ENCODE assay signal across 8 mouse cellular contexts in the genomic region with DNA sequence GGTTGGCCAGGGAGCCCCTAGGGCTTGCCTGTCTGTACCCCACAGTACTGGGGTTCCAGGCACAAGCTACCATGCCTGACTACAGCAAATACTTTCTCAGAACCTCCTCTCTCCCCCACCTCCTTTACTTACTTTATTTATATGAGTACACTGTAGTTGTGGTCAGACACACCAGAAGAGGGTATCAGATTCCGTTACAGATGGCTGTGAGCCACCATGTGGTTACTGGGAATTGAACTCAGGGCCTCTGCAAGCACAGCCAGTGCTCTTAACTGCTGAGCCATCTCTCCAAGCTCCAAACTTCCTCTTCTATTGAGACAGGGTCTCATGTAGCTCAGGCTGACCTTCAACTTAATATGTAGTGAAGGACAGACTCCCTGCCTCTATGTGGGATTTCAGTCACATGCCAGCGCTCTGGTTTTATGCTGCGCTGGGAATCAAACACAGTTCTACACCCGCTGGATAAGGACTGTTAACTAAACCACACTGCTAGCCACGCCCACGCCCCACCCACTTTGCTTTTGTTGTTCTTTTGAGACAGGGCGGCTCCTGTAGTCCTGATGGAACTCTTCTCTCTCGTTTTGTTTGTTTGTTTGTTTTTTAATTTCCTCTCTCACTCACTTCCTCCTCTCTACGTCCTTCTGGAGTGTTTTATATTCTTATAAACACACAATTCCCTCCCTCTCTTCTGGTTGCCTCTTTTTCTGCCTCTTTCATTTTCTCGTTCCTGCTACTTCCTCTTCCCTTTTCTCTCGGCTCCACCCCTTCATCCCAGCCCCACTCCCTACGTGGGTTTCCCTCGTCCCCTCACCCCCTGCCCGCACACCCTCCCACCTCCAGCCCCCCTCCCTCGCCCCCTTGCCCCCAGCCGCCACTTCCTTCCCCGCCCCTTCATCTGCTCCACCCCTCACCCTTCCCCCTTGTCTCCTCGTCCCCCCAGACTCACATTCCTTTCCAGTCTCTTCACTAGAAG. TPM values are rescaled to one million over a fixed set of nuclear protein-coding genes. Genes with fewer than 3 reads are reported as not detected.
DNase-seq lines count a peak whose midpoint lies in the region; ATAC-seq and TF ChIP-seq lines count a peak whose summit lies in the region.

No protein-coding gene starts in this region.

- peak; percentile 42; the same call in 1 of the 2 replicates for TF ChIP-seq POLR2A in lung, adult 2 months (IDR thresholded peaks at IDR 0.05; ENCODE audit: borderline replicate concordance, extremely low read depth, low read depth, low read length)

- H3K9ac ChIP-seq in intestine, postnatal 0 days (ENCODE audit: low read depth, low read length): 0 out of 2 replicates have a peak overlapping the region, but pooled peaks have one; percentile 43
- peak overlapping the region; percentile 38 for H3K9ac ChIP-seq in neural tube, embryonic 13.5 days

- H3K27me3 ChIP-seq in intestine, postnatal 0 days (replicated peaks; ENCODE audit: control insufficient read depth, insufficient read depth, low read length): no peaks in the 10 kb centered on the region
- H3K27me3 ChIP-seq in neural tube, embryonic 13.5 days: no peaks in the 10 kb centered on the region

- no peaks in the 10 kb centered on the region for H3K9me3 ChIP-seq in intestine, postnatal 0 days (ENCODE audit: control insufficient read depth)
- no peaks in the 10 kb centered on the region for H3K9me3 ChIP-seq in neural tube, embryonic 13.5 days

- H3K4me1 ChIP-seq in intestine, postnatal 0 days (replicated peaks; ENCODE audit: control insufficient read depth, insufficient read depth, low read length): no peaks in the 10 kb centered on the region
- H3K4me1 ChIP-seq in lung, adult 2 months (ENCODE audit: control insufficient read depth, insufficient read depth, low read length): peaks cover 2% of the 10 kb centered on the region; the same call in 1 of the 2 replicates
- H3K4me1 ChIP-seq in neural tube, embryonic 13.5 days (replicated peaks): peaks cover 7% of the 10 kb centered on the region

- peak overlapping the region; percentile 49 for H3K4me3 ChIP-seq in intestine, postnatal 0 days (ENCODE audit: low read depth, low read length)
- peak overlapping the region; percentile 38 for H3K4me3 ChIP-seq in lung, adult 2 months (replicated peaks; ENCODE audit: extremely low read depth, low read depth, low read length)
- peak overlapping the region; percentile 36 for H3K4me3 ChIP-seq in neural tube, embryonic 13.5 days

- 2% methylated on average over 18 of the region's 18 CpGs for WGBS in intestine, postnatal 0 days
- 3% methylated on average over 17 of the region's 18 CpGs for WGBS in lung, adult 2 months
- WGBS in neural tube, embryonic 13.5 days: 2% methylated on average over 16 of the region's 18 CpGs

- H3K36me3 ChIP-seq in intestine, postnatal 0 days (ENCODE audit: control insufficient read depth, insufficient read depth): no peaks in the 10 kb centered on the region
- H3K36me3 ChIP-seq in neural tube, embryonic 13.5 days: no peaks in the 10 kb centered on the region

- peak overlapping the region; percentile 41; the same call in 1 of the 2 replicates for H3K27ac ChIP-seq in intestine, postnatal 0 days (ENCODE audit: low read depth, low read length)
- peak overlapping the region; percentile 29 for H3K27ac ChIP-seq in neural tube, embryonic 13.5 days (replicated peaks)

- DNase-seq in layer of hippocampus, adult 9-11 months: peak; percentile 67
- DNase-seq in layer of hippocampus, postnatal 10 days (ENCODE audit: low spot score in 2 of 2): no peak
- peak; percentile 86 for DNase-seq in c-Kit-positive CD71-positive TER-119-negative erythroid progenitor cells, embryonic 14.5 days (ENCODE audit: low read depth)
- DNase-seq in heart, adult 11 months: peak; percentile 98
- peak; percentile 76 for DNase-seq in lung, adult 2 months
- no peak for DNase-seq in right cerebral cortex, adult 18-20 months

- peak; percentile 55; the same call in 1 of the 2 replicates for ATAC-seq in intestine, postnatal 0 days
- ATAC-seq in neural tube, embryonic 13.5 days (ENCODE audit: low read depth): peak; percentile 68; the same call in 1 of the 2 replicates

- no peak for TF ChIP-seq CTCF in intestine, postnatal 0 days (IDR thresholded peaks at IDR 0.05; ENCODE audit: low read depth)
- no peak for TF ChIP-seq CTCF in lung, adult 2 months (IDR thresholded peaks at IDR 0.05; ENCODE audit: insufficient read depth, low read length)

- peak overlapping the region; percentile 63 for H3K4me2 ChIP-seq in intestine, postnatal 0 days (replicated peaks; ENCODE audit: low read depth)
- peak overlapping the region; percentile 56 for H3K4me2 ChIP-seq in neural tube, embryonic 13.5 days

RNA-seq across cellular contexts. Expression of a gene that starts 2.3 kb away (rescaled TPM):
- total RNA-seq in layer of hippocampus, postnatal 10 days (2021): 10 to 100 TPM; 15.6 to 17.2 TPM
- 11.3 and 12.9 TPM in 2 replicates for polyA plus RNA-seq in intestine, postnatal 0 days (2015; fragmentation: Nextera tagmentation; extraction: Ambion mirVana)
- polyA plus RNA-seq in lung, adult 2 months (2012; rRNA removed): 19.7 and 37.0 TPM in 2 replicates
- polyA plus RNA-seq in neural tube, embryonic 13.5 days (2015; fragmentation: Nextera tagmentation; extraction: Ambion mirVana): 7.8 and 8.9 TPM in 2 replicates

RNA-seq across cellular contexts. Expression of a gene that starts 8.3 kb away (rescaled TPM):
- total RNA-seq in layer of hippocampus, postnatal 10 days (2021): 1 to 10 TPM in 1 of 2 experiments, under 1 TPM in 1; 0.74 to 1.2 TPM
- 1.7 and 2.4 TPM in 2 replicates for polyA plus RNA-seq in intestine, postnatal 0 days (2015; fragmentation: Nextera tagmentation; extraction: Ambion mirVana)
- polyA plus RNA-seq in lung, adult 2 months (2012; rRNA removed): 28.1 and 29.9 TPM in 2 replicates
- 0.22 and 0.58 TPM in 2 replicates for polyA plus RNA-seq in neural tube, embryonic 13.5 days (2015; fragmentation: Nextera tagmentation; extraction: Ambion mirVana)

RNA-seq across cellular contexts. Expression of a gene that starts 10.1 kb away (rescaled TPM):
- 10 to 100 TPM; 10.3 to 10.5 TPM for total RNA-seq in layer of hippocampus, postnatal 10 days (2021)
- polyA plus RNA-seq in intestine, postnatal 0 days (2015; fragmentation: Nextera tagmentation; extraction: Ambion mirVana): 23.1 and 25.4 TPM in 2 replicates
- 1.4 and 1.6 TPM in 2 replicates for polyA plus RNA-seq in lung, adult 2 months (2012; rRNA removed)
- 11.4 and 12.7 TPM in 2 replicates for polyA plus RNA-seq in neural tube, embryonic 13.5 days (2015; fragmentation: Nextera tagmentation; extraction: Ambion mirVana)

RNA-seq across cellular contexts. Expression of a gene that starts 15.9 kb away (rescaled TPM):
- total RNA-seq in layer of hippocampus, postnatal 10 days (2021): not detected
- polyA plus RNA-seq in intestine, postnatal 0 days (2015; fragmentation: Nextera tagmentation; extraction: Ambion mirVana): 0.17 and 0.27 TPM in 2 replicates
- polyA plus RNA-seq in lung, adult 2 months (2012; rRNA removed): 2.1 and 2.5 TPM in 2 replicates
- polyA plus RNA-seq in neural tube, embryonic 13.5 days (2015; fragmentation: Nextera tagmentation; extraction: Ambion mirVana): 0.13 TPM in 1 of 2 replicates, not detected in the other

RNA-seq across cellular contexts. Expression of a gene that starts 19.2 kb away (rescaled TPM):
- under 1 TPM; 0.43 to 0.71 TPM for total RNA-seq in layer of hippocampus, postnatal 10 days (2021)
- polyA plus RNA-seq in intestine, postnatal 0 days (2015; fragmentation: Nextera tagmentation; extraction: Ambion mirVana): 0.10 and 0.42 TPM in 2 replicates
- 1.0 and 1.1 TPM in 2 replicates for polyA plus RNA-seq in lung, adult 2 months (2012; rRNA removed)
- polyA plus RNA-seq in neural tube, embryonic 13.5 days (2015; fragmentation: Nextera tagmentation; extraction: Ambion mirVana): 0.42 TPM in 1 of 2 replicates, not detected in the other

Comparison
In these comparisons a context has a peak if more than half of its experiments do, and no peak if none do; other contexts are left out.
1. DNase-seq: peak in layer of hippocampus, adult 9-11 months (single experiment), c-Kit-positive CD71-positive TER-119-negative erythroid progenitor cells, embryonic 14.5 days (single experiment), heart, adult 11 months (single experiment) and lung, adult 2 months (single experiment); none in layer of hippocampus, postnatal 10 days (0 of 2) and right cerebral cortex, adult 18-20 months (single experiment).
2. Peak in every context shown above with its lines, with median percentiles within 50 percentile points of each other: H3K4me3 ChIP-seq.